Mouse (Mus musculus): ENCODE measurements around the gene Zbtb16.

- TF ChIP-seq NRF1 (IDR thresholded peaks at IDR 0.05; ENCODE audit: low read depth, low read length) (0 out of 2 replicates have a peak, but pooled peaks have one; percentile 25), TCF12 (IDR thresholded peaks at IDR 0.05; ENCODE audit: low read depth, low read length) (0 out of 2 replicates have a peak, but pooled peaks have one; percentile 15), JUN (IDR thresholded peaks at IDR 0.05; ENCODE audit: insufficient read depth, low read depth, low read length) (no peak), EP300 (IDR thresholded peaks at IDR 0.05; ENCODE audit: low read length) (no peak), CTCF (conservative IDR thresholded peaks at IDR 0.05 in 1 of 2, IDR thresholded peaks at IDR 0.05 in 1 of 2; ENCODE audit: low read depth in 2 of 2, low read length in 2 of 2) (peak; percentile 97 to 99), CHD1 (IDR thresholded peaks at IDR 0.05; ENCODE audit: low read depth, low read length) (no peak), MAX (IDR thresholded peaks at IDR 0.05; ENCODE audit: low read length) (0 out of 2 replicates have a peak, but pooled peaks have one; percentile 18), KAT2A (IDR thresholded peaks at IDR 0.05; ENCODE audit: insufficient replicate concordance, low read length) (no peak), ZMIZ1 (IDR thresholded peaks at IDR 0.05; ENCODE audit: low read depth, low read length) (no peak), SIN3A (IDR thresholded peaks at IDR 0.05; ENCODE audit: low read length) (no peak), POLR2A (IDR thresholded peaks at IDR 0.05; ENCODE audit: low read depth, low read length) (no peak), USF2 (conservative IDR thresholded peaks at IDR 0.05; ENCODE audit: low read depth, low read length) (no peak), BHLHE40 (IDR thresholded peaks at IDR 0.05; ENCODE audit: low read depth, low read length) (no peak)
Measured at GRCm38 (mm10) chr9:48646251-48646650, 189.8 kb downstream of the Zbtb16 start.
